Mouse (Mus musculus) G1E (cell line): ENCODE measurements around the gene Neurl4.

ENCODE experiments used
- CTCF ChIP-seq: IDR thresholded peaks from 2 replicates; pipeline ENCODE4 v1.5.1; 2012; ENCODE audit warnings: low read depth, low read length, inconsistent platforms, mixed read lengths
- POLR2AphosphoS5 ChIP-seq: IDR thresholded peaks from 2 replicates; pipeline ENCODE4 v1.6.1; 2012; ENCODE audit warnings: low read depth, low read length, inconsistent platforms; ENCODE audit not compliant: insufficient replicate concordance

- TF ChIP-seq CTCF (no peak), POLR2AphosphoS5 (no peak)
These were observed 17.2 kb upstream of the Neurl4 start for GRCm38 (mm10) chr11:69883527-69884151.
